Mouse (Mus musculus) CH12.LX (cell line): ENCODE measurements around the gene Klhdc9.

Experiments used
- CTCF ChIP-seq, 2 experiments: IDR thresholded peaks in 1 of 2; conservative IDR thresholded peaks in 1 of 2; 2 replicates each; pipeline ENCODE4 v1.5.1; 2011 to 2012; ENCODE audit warnings: low read depth in 2 of 2, low read length in 2 of 2, improper control_type of control experiment in 1 of 2, inconsistent platforms in 1 of 2, mild to moderate bottlenecking in 1 of 2, moderate library complexity in 1 of 2
- EP300 ChIP-seq: IDR thresholded peaks from 2 replicates; pipeline ENCODE4 v1.6.1; 2011; ENCODE audit warnings: low read length, improper control_type of control experiment
- NELFE ChIP-seq: IDR thresholded peaks from 2 replicates; pipeline ENCODE4 v1.6.1; 2011; ENCODE audit warnings: low read depth, low read length, improper control_type of control experiment
- POLR2A ChIP-seq: IDR thresholded peaks from 2 replicates; pipeline ENCODE4 v1.6.1; 2011; ENCODE audit warnings: low read depth, mild to moderate bottlenecking, improper control_type of control experiment, low read length
- TBP ChIP-seq: conservative IDR thresholded peaks from 2 replicates; pipeline ENCODE4 v1.6.1; 2011; ENCODE audit warnings: low read depth, low read length, improper control_type of control experiment
- USF1 ChIP-seq: IDR thresholded peaks from 2 replicates; pipeline ENCODE4 v1.6.1; 2014; ENCODE audit warnings: low read depth, mild to moderate bottlenecking, inconsistent platforms, low read length, improper control_type of control experiment

- TF ChIP-seq POLR2A (no peak), CTCF (conservative IDR thresholded peaks at IDR 0.05 in 1 of 2, IDR thresholded peaks at IDR 0.05 in 1 of 2; ENCODE audit: low read depth in 2 of 2, low read length in 2 of 2) (no peak), NELFE (no peak), USF1 (no peak), EP300 (no peak), TBP (no peak)
Observed at GRCm38 (mm10) chr1:171348665-171349064, 11.9 kb downstream of the Klhdc9 start.
